Mouse (Mus musculus) hindbrain, embryonic 10.5 days (tissue): ENCODE results near the gene Pabpn1l. TPM values are rescaled to one million over a fixed set of nuclear protein-coding genes. Genes with fewer than 3 reads are reported as not detected.

Experiments
- DNase-seq: peaks from one replicate; pipeline ENCODE4 v3.0.0-alpha.2; 2017; ENCODE audit warnings: low spot score
- H3K27ac ChIP-seq: fragments of 300-500 bp; sonication (generic); 2 replicates; pipeline ENCODE4 v1.5.1; 2016; ENCODE audit warnings: mild to moderate bottlenecking, moderate library complexity
- H3K27me3 ChIP-seq: fragments of 300-500 bp; sonication (generic); 2 replicates; pipeline ENCODE4 v1.6.1; 2016; ENCODE audit warnings: mild to moderate bottlenecking; ENCODE audit not compliant: poor library complexity, insufficient read depth, severe bottlenecking
- H3K36me3 ChIP-seq: fragments of 300-500 bp; sonication (generic); 2 replicates; pipeline ENCODE4 v1.6.1; 2016; ENCODE audit warnings: mild to moderate bottlenecking, moderate library complexity
- H3K4me1 ChIP-seq: fragments of 300-500 bp; sonication (generic); replicated peaks from 2 replicates; pipeline ENCODE4 v1.6.1; 2016; ENCODE audit warnings: mild to moderate bottlenecking
- H3K4me3 ChIP-seq: fragments of 300-500 bp; sonication (generic); 2 replicates; pipeline ENCODE4 v1.5.1; 2016; ENCODE audit warnings: mild to moderate bottlenecking, moderate library complexity
- H3K9me3 ChIP-seq: fragments of 300-500 bp; sonication (generic); 2 replicates; pipeline ENCODE4 v1.6.1; 2016; ENCODE audit warnings: mild to moderate bottlenecking, moderate library complexity
- WGBS: fragments of 180-500 bp; shearing (Covaris S2); methylation state at CpG from one replicate; pipeline ENCODE4 v1.1.7; 2016; 5-methylcytosine and 5-hydroxymethylcytosine counted together
- polyA plus RNA-seq: library from polyadenylated mRNA; unstranded; fragments of >200 nt; fragmentation: Nextera tagmentation; extraction: Ambion mirVana; gene quantifications from 2 replicates; pipeline ENCODE4 v1.2.1, GENCODE M21; 2016

Gene Pabpn1l
- polyA plus RNA-seq, 1 experiment from 2014 or later = not detected

GRCm38 (mm10) chr8:122626896-122627295 is 4.4 kb upstream of the Pabpn1l start:
- no peak for DNase-seq
- no peak overlapping the region for H3K4me3 ChIP-seq
- H3K4me1 ChIP-seq = peaks cover 38% of the 10 kb centered on the region
- H3K36me3 ChIP-seq = no peaks in the 10 kb centered on the region
- no peaks in the 10 kb centered on the region for H3K9me3 ChIP-seq
- 78% methylated on average over 2 of the region's 2 CpGs for WGBS
- peaks cover 25% of the 10 kb centered on the region for H3K27me3 ChIP-seq
- no peak overlapping the region for H3K27ac ChIP-seq

GRCm38 (mm10) chr8:122625811-122626210 is 3.3 kb upstream of the Pabpn1l start:
- Histone ChIP-seq H3K9me3 (no peaks in the 10 kb centered on the region), H3K27me3 (peaks cover 23% of the 10 kb centered on the region), H3K27ac (no peak overlapping the region), H3K4me3 (no peak overlapping the region), H3K4me1 (peaks cover 43% of the 10 kb centered on the region), H3K36me3 (no peaks in the 10 kb centered on the region)
- WGBS = 87% methylated on average over 9 of the region's 9 CpGs
- DNase-seq = no peak

GRCm38 (mm10) chr8:122624653-122625052 is 2.1 kb upstream of the Pabpn1l start:
- no peaks in the 10 kb centered on the region for H3K36me3 ChIP-seq
- H3K27ac ChIP-seq = 0 out of 2 replicates have a peak overlapping the region, but pooled peaks have one; percentile 4
- 74% methylated on average over 5 of the region's 5 CpGs for WGBS
- peaks cover 46% of the 10 kb centered on the region for H3K4me1 ChIP-seq
- no peak for DNase-seq
- no peaks in the 10 kb centered on the region for H3K9me3 ChIP-seq
- peaks cover 15% of the 10 kb centered on the region for H3K27me3 ChIP-seq
- H3K4me3 ChIP-seq = no peak overlapping the region

- Histone ChIP-seq H3K27ac (no peak overlapping the region), H3K9me3 (no peaks in the 10 kb centered on the region), H3K27me3 (peaks cover 15% of the 10 kb centered on the region), H3K4me1 (peaks cover 45% of the 10 kb centered on the region), H3K36me3 (no peaks in the 10 kb centered on the region), H3K4me3 (no peak overlapping the region)
- no peak for DNase-seq
- 90% methylated on average over 17 of the region's 17 CpGs for WGBS
These were observed 1.5 kb upstream of the Pabpn1l start for GRCm38 (mm10) chr8:122623844-122624642.

GRCm38 (mm10) chr8:122620446-122620845 is 2.1 kb downstream of the Pabpn1l start:
- no peak overlapping the region for H3K4me3 ChIP-seq
- WGBS = 36% methylated on average over 5 of the region's 5 CpGs
- no peaks in the 10 kb centered on the region for H3K9me3 ChIP-seq
- H3K4me1 ChIP-seq = peaks cover 56% of the 10 kb centered on the region
- no peaks in the 10 kb centered on the region for H3K27me3 ChIP-seq
- peaks cover 3% of the 10 kb centered on the region; the same call in 1 of the 2 replicates for H3K36me3 ChIP-seq
- DNase-seq = no peak
- peak overlapping the region; percentile 62; the same call in 1 of the 2 replicates for H3K27ac ChIP-seq

- H3K27me3 ChIP-seq = no peaks in the 10 kb centered on the region
- 76% methylated on average over 6 of the region's 6 CpGs for WGBS
These were observed 3.7 kb downstream of the Pabpn1l start for GRCm38 (mm10) chr8:122618660-122619378.

GRCm38 (mm10) chr8:122617947-122618546 is 4.5 kb downstream of the Pabpn1l start:
- DNase-seq = peak; percentile 75
- H3K36me3 ChIP-seq = peaks cover 14% of the 10 kb centered on the region; the same call in 1 of the 2 replicates
- no peaks in the 10 kb centered on the region for H3K27me3 ChIP-seq
- H3K4me1 ChIP-seq = peaks cover 53% of the 10 kb centered on the region
- no peak overlapping the region for H3K4me3 ChIP-seq
- H3K9me3 ChIP-seq = no peaks in the 10 kb centered on the region
- 41% methylated on average over 5 of the region's 7 CpGs for WGBS
- peak overlapping the region; percentile 60; the same call in 1 of the 2 replicates for H3K27ac ChIP-seq

More at GRCm38 (mm10) chr8:122618660-122619378, 3.7 kb downstream of the Pabpn1l start:
- peaks cover 14% of the 10 kb centered on the region; the same call in 1 of the 2 replicates for H3K36me3 ChIP-seq
- no peak overlapping the region for H3K27ac ChIP-seq
- no peaks in the 10 kb centered on the region for H3K9me3 ChIP-seq
- H3K4me1 ChIP-seq = peaks cover 58% of the 10 kb centered on the region
- DNase-seq = no peak
- no peak overlapping the region for H3K4me3 ChIP-seq

- 75% methylated on average over 9 of the region's 9 CpGs for WGBS
These were observed 6.2 kb downstream of the Pabpn1l start for GRCm38 (mm10) chr8:122616181-122616905.

GRCm38 (mm10) chr8:122611295-122612133 is 11.0 kb downstream of the Pabpn1l start, which contains the start of the genes Galns and Trappc2l:
Gene Galns, minus strand, starts transcription at chr8:122611463.
Gene Trappc2l, plus strand, starts transcription at chr8:122611640.
- Histone ChIP-seq H3K4me1 (peaks cover 32% of the 10 kb centered on the region), H3K4me3 (peak within 1 kb of the TSS; percentile 70), H3K36me3 (peaks cover 14% of the 10 kb centered on the region; the same call in 1 of the 2 replicates), H3K27me3 (no peaks in the 10 kb centered on the region), H3K9me3 (no peaks in the 10 kb centered on the region), H3K27ac (peak within 1 kb of the TSS; percentile 91)
- DNase-seq = peak; percentile 99
- under 1% methylated on average over 57 of the region's 57 CpGs for WGBS

More at GRCm38 (mm10) chr8:122616181-122616905, 6.2 kb downstream of the Pabpn1l start:
- DNase-seq = no peak
- Histone ChIP-seq H3K36me3 (peaks cover 14% of the 10 kb centered on the region; the same call in 1 of the 2 replicates), H3K9me3 (no peaks in the 10 kb centered on the region), H3K4me3 (no peak overlapping the region), H3K4me1 (peaks cover 50% of the 10 kb centered on the region), H3K27me3 (no peaks in the 10 kb centered on the region), H3K27ac (no peak overlapping the region)

- Histone ChIP-seq H3K36me3 (peaks cover 14% of the 10 kb centered on the region; the same call in 1 of the 2 replicates), H3K4me1 (peaks cover 29% of the 10 kb centered on the region), H3K4me3 (peak overlapping the region; percentile 70), H3K27ac (peak overlapping the region; percentile 91), H3K27me3 (no peaks in the 10 kb centered on the region), H3K9me3 (no peaks in the 10 kb centered on the region)
- 6% methylated on average over 20 of the region's 20 CpGs for WGBS
- DNase-seq = peak; percentile 21
These were observed 11.8 kb downstream of the Pabpn1l start for GRCm38 (mm10) chr8:122610612-122611277.

GRCm38 (mm10) chr8:122610209-122610608 is 12.3 kb downstream of the Pabpn1l start:
- no peak for DNase-seq
- Histone ChIP-seq H3K4me3 (peak overlapping the region; percentile 70), H3K36me3 (peaks cover 8% of the 10 kb centered on the region; the same call in 1 of the 2 replicates), H3K27ac (peak overlapping the region; percentile 91; the same call in 1 of the 2 replicates), H3K4me1 (peaks cover 24% of the 10 kb centered on the region), H3K27me3 (no peaks in the 10 kb centered on the region), H3K9me3 (no peaks in the 10 kb centered on the region)
- 70% methylated on average over 4 of the region's 4 CpGs for WGBS
